Mouse (Mus musculus) ES-Bruce4 (cell line): ENCODE measurements around the gene Esrrg.

Source experiments
- CTCF ChIP-seq: IDR thresholded peaks from one replicate; pipeline ENCODE4 v1.8.1; 2011; ENCODE audit warnings: low read depth, low read length
- EP300 ChIP-seq: IDR thresholded peaks from 2 replicates; pipeline ENCODE4 v1.6.1; 2011; ENCODE audit warnings: low read depth, low read length; ENCODE audit not compliant: insufficient read depth

GRCm38 (mm10) chr1:187771067-187771466, 162.5 kb downstream of the Esrrg start:
- TF ChIP-seq CTCF (no peak), EP300 (no peak)
